Mouse (Mus musculus) intestine, postnatal 0 days (tissue): ENCODE results near the gene Gm49318. TPM values are rescaled to one million over a fixed set of nuclear protein-coding genes. Genes with fewer than 3 reads are reported as not detected.
"Not testable (repeated sequence)": the region's sequence is repeated elsewhere in the genome, so short reads cannot be mapped to it uniquely, and the experiment has no call there.

Experiments
- ATAC-seq: fragments of 200-750 bp; cut with Nextera tagmentation; 2 replicates; pipeline ENCODE4 v1.8.0; 2017; ENCODE audit warnings: mild to moderate bottlenecking, moderate TSS enrichment, moderate library complexity
- H3K27ac ChIP-seq: fragments of 300-500 bp; sonication (generic); 2 replicates; pipeline ENCODE4 v1.5.1; 2014; ENCODE audit warnings: mild to moderate bottlenecking, low read depth, low read length, moderate library complexity
- H3K27me3 ChIP-seq: fragments of 300-500 bp; sonication (generic); replicated peaks from 2 replicates; pipeline ENCODE4 v1.6.1; 2014; ENCODE audit warnings: low read length, mixed read lengths; ENCODE audit not compliant: control insufficient read depth, insufficient read depth
- H3K36me3 ChIP-seq: fragments of 300-500 bp; sonication (generic); 2 replicates; pipeline ENCODE4 v1.6.1; 2014; ENCODE audit warnings: mild to moderate bottlenecking, moderate library complexity; ENCODE audit not compliant: control insufficient read depth, insufficient read depth
- H3K4me1 ChIP-seq: fragments of 300-500 bp; sonication (generic); replicated peaks from 2 replicates; pipeline ENCODE4 v1.6.1; 2014; ENCODE audit warnings: antibody characterized with exemption, low read length, mixed read lengths; ENCODE audit not compliant: control insufficient read depth, insufficient read depth
- H3K4me2 ChIP-seq: fragments of 300-500 bp; sonication (generic); replicated peaks from 2 replicates; pipeline ENCODE4 v1.6.1; 2014; ENCODE audit warnings: low read depth, mild to moderate bottlenecking, moderate library complexity
- H3K4me3 ChIP-seq: fragments of 300-500 bp; sonication (generic); 2 replicates; pipeline ENCODE4 v1.5.1; 2014; ENCODE audit warnings: low read depth, low read length
- H3K9ac ChIP-seq: fragments of 300-500 bp; sonication (generic); 2 replicates; pipeline ENCODE4 v1.6.1; 2014; ENCODE audit warnings: mild to moderate bottlenecking, low read depth, low read length
- H3K9me3 ChIP-seq: fragments of 300-500 bp; sonication (generic); 2 replicates; pipeline ENCODE4 v1.6.1; 2016; ENCODE audit warnings: mixed run types; ENCODE audit not compliant: control insufficient read depth
- CTCF ChIP-seq: sonication (generic); IDR thresholded peaks from 2 replicates; pipeline ENCODE4 v1.5.1; 2016; ENCODE audit warnings: low read depth, mild to moderate bottlenecking, control low read depth, antibody characterized with exemption, moderate library complexity
- WGBS: fragments of 180-500 bp; shearing (Covaris S2); extraction: QIAGEN DNeasy Blood & Tissue Kit; methylation state at CpG from one replicate; pipeline ENCODE4 v1.1.7; 2014; 5-methylcytosine and 5-hydroxymethylcytosine counted together
- polyA plus RNA-seq: library from polyadenylated mRNA; unstranded; fragments of >200 nt; fragmentation: Nextera tagmentation; extraction: Ambion mirVana; gene quantifications from 2 replicates; pipeline ENCODE4 v1.2.1, GENCODE M21; 2015

Gene Gm49318
- polyA plus RNA-seq, 1 experiment from 2014 or later = not detected

GRCm38 (mm10) chr9:22089281-22089680 lies 18.2 kb upstream of the Gm49318 start:
- ATAC-seq = no peak
- no peak overlapping the region for H3K4me3 ChIP-seq
- no peak for TF ChIP-seq CTCF

GRCm38 (mm10) chr9:22087034-22087618 lies 16.1 kb upstream of the Gm49318 start:
- Histone ChIP-seq H3K4me1 (no peaks in the 10 kb centered on the region), H3K4me3 (no peak overlapping the region), H3K4me2 (no peak overlapping the region), H3K9me3 (no peaks in the 10 kb centered on the region), H3K9ac (no peak overlapping the region), H3K27ac (no peak overlapping the region), H3K27me3 (no peaks in the 10 kb centered on the region), H3K36me3 (no peaks in the 10 kb centered on the region)
- no peak for TF ChIP-seq CTCF
- WGBS = 83% methylated on average over 2 of the region's 2 CpGs
- ATAC-seq = no peak

More at GRCm38 (mm10) chr9:22089281-22089680, 18.2 kb upstream of the Gm49318 start:
- no peaks in the 10 kb centered on the region for H3K36me3 ChIP-seq
- H3K4me2 ChIP-seq = no peak overlapping the region
- no peak overlapping the region for H3K27ac ChIP-seq
- H3K9me3 ChIP-seq = no peaks in the 10 kb centered on the region
- H3K4me1 ChIP-seq = no peaks in the 10 kb centered on the region
- WGBS = over 99% methylated on average over 7 of the region's 7 CpGs
- no peak overlapping the region for H3K9ac ChIP-seq
- H3K27me3 ChIP-seq = 0 out of 2 replicates have a peak, but pooled peaks cover 3% of the 10 kb centered on the region

GRCm38 (mm10) chr9:22086012-22086411 lies 15.0 kb upstream of the Gm49318 start:
- Histone ChIP-seq H3K27me3 (no peaks in the 10 kb centered on the region), H3K4me1 (no peaks in the 10 kb centered on the region), H3K4me3 (peak overlapping the region; percentile 78), H3K9me3 (no peaks in the 10 kb centered on the region), H3K9ac (peak overlapping the region; percentile 62), H3K4me2 (peak overlapping the region; percentile 84), H3K36me3 (no peaks in the 10 kb centered on the region), H3K27ac (peak overlapping the region; percentile 79; the same call in 1 of the 2 replicates)
- 70% methylated on average over 6 of the region's 6 CpGs for WGBS
- ATAC-seq = no peak
- TF ChIP-seq CTCF = no peak

DNA sequence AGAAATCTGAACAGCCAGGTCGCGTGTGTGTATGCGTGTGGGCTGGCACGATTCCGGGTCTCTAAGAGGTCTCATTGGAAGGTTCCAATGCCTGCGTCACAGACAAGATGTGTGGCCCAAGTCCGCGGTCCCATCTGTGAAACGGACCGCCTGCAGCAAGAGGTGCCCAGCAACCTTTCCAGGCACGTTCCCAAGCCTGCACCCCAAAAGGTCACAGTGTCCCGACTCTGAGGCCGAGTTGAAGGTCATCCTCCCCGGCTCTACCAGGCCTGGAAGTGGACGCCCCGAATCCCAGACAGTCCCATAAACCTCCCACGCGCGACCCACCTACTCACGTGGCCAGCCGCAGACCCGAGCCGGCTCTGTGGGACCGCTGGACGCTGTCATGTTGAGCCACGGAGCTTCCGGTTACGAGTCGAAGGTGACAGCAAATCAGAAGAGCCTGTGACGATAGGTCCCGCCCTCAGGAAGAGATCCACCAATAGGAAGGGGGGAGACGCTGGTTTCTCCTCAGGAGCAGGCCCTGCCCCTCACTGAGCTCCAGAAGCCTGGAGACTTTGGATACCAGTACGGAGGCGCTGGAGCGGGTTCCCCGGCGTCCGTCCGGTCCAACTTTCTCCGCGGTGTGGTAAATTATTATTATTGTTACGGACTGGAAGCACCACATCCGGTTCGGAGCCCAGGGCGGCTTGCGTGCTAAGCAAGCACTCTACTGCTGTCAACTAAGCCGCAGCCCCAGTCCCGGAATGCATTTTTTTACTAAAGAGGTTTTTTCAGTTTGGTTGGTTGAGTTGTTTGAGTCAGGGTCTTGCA lies 14.2 kb upstream of the Gm49318 start, which contains the start of gene Ecsit:
Gene Ecsit (minus strand): TSS at position 417 of the 813 bp plus-strand sequence.
- Histone ChIP-seq H3K9me3 (no peaks in the 10 kb centered on the region), H3K4me3 (peak within 1 kb of the TSS; percentile 78), H3K9ac (peak within 1 kb of the TSS; percentile 67), H3K36me3 (no peaks in the 10 kb centered on the region; the same call in 1 of the 2 replicates), H3K27ac (peak within 1 kb of the TSS; percentile 79), H3K4me2 (peak within 1 kb of the TSS; percentile 84), H3K4me1 (no peaks in the 10 kb centered on the region), H3K27me3 (no peaks in the 10 kb centered on the region)
- ATAC-seq = peak; percentile 98
- under 1% methylated on average over 48 of the region's 48 CpGs for WGBS
- no peak for TF ChIP-seq CTCF

GRCm38 (mm10) chr9:22084667-22085021 lies 13.6 kb upstream of the Gm49318 start:
- no peak for ATAC-seq
- Histone ChIP-seq H3K27ac (peak overlapping the region; percentile 79; the same call in 1 of the 2 replicates), H3K4me3 (peak overlapping the region; percentile 78), H3K4me2 (peak overlapping the region; percentile 84), H3K9ac (peak overlapping the region; percentile 67), H3K36me3 (no peaks in the 10 kb centered on the region; the same call in 1 of the 2 replicates), H3K27me3 (no peaks in the 10 kb centered on the region), H3K4me1 (no peaks in the 10 kb centered on the region), H3K9me3 (no peaks in the 10 kb centered on the region)
- WGBS = 26% methylated on average over 4 of the region's 4 CpGs
- TF ChIP-seq CTCF = no peak

DNA sequence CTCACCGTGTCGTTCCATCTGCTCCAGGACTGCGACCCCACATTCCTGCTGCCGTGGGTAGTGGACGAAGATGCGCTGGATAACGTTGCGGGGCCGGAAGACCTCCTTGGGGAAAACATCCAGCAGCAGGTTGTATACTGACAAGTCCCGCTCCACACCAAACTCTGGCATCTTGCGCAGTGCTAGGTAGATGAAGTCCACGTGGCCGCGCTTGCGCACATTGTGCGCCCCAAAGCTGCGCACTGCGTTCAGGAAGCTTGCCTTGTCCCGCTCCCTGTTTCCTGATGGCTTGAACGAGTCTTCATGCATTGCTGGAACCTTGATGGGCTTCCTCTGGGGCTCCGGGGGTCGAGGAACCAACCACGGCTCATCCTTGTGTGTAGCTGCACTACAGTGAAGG lies 5.2 kb upstream of the Gm49318 start:
- Histone ChIP-seq H3K4me3 (no peak overlapping the region), H3K27ac (no peak overlapping the region), H3K9ac (no peak overlapping the region), H3K27me3 (no peaks in the 10 kb centered on the region), H3K4me1 (no peaks in the 10 kb centered on the region), H3K9me3 (no peaks in the 10 kb centered on the region), H3K36me3 (peaks cover 40% of the 10 kb centered on the region), H3K4me2 (no peak overlapping the region)
- ATAC-seq = no peak
- no peak for TF ChIP-seq CTCF
- 93% methylated on average over 23 of the region's 23 CpGs for WGBS

- not testable (repeated sequence) for H3K4me1 ChIP-seq, H3K4me2 ChIP-seq, H3K9me3 ChIP-seq, H3K27me3 ChIP-seq, ATAC-seq, H3K27ac ChIP-seq, H3K9ac ChIP-seq, H3K4me3 ChIP-seq
- WGBS = 78% methylated on average over 3 of the region's 5 CpGs
- H3K36me3 ChIP-seq = peaks cover 40% of the 10 kb centered on the region
These were observed 4.7 kb upstream of the Gm49318 start for GRCm38 (mm10) chr9:22075778-22076177.
